Mouse (Mus musculus) bone marrow macrophage, adult 2 months (primary cell): Measurements from ENCODE around the gene Gpx7.

Source experiments
- CTCF ChIP-seq: IDR thresholded peaks from 2 replicates; pipeline ENCODE4 v1.5.1; 2012; ENCODE audit warnings: low read depth, mild to moderate bottlenecking, low read length, moderate library complexity
- POLR2A ChIP-seq: IDR thresholded peaks from 2 replicates; pipeline ENCODE4 v1.6.1; 2012; ENCODE audit warnings: mild to moderate bottlenecking, low read depth, low read length, borderline replicate concordance

- TF ChIP-seq CTCF, result no peak
- TF ChIP-seq POLR2A, result no peak
Observed at GRCm38 (mm10) chr4:108363355-108364110, 43.2 kb downstream of the Gpx7 start.
